Mouse (Mus musculus): ENCODE results near the gene St6gal1. TPM values are rescaled to one million over a fixed set of nuclear protein-coding genes. Genes with fewer than 3 reads are reported as not detected.
"Not testable (repeated sequence)": the region's sequence is repeated elsewhere in the genome, so short reads cannot be mapped to it uniquely, and the experiment has no call there.

St6gal1 gene
- 10 to 100 TPM; 16.2 to 17.6 TPM for total RNA-seq (2021)
- long read RNA-seq, experiment 1, full-length matches to known transcripts = 9 of 16 reads
- long read RNA-seq, experiment 1, partial matches to known transcripts = 5 of 16 reads
- long read RNA-seq, experiment 1, other reads (novel, unspliced or antisense) = 2 of 16 reads
- long read RNA-seq, experiment 2, full-length matches to known transcripts = 7 of 9 reads
- long read RNA-seq, experiment 2, partial matches to known transcripts = 1 of 9 reads
- long read RNA-seq, experiment 2, other reads (novel, unspliced or antisense) = 1 of 9 reads

DNA sequence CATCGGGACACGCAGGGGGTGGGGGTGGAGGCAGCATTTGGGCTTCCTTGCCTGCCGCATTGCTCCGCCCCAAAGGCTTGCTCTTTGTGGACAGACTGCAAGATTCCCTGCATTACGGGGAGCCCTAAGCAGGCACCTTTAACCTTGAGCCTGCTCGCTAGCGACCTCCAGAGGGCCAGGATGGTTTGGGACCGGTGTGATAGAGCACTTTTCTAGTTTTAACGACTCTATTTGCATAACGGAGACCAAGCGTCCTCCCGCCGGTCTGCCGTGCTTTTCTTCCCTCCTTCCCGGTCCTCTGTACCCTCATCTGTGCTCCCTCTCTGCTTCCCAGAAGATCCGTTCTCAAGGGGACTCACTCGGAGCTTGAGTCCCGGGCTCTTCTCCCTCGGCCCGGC is at the start of gene St6gal1:
Gene St6gal1 (plus strand): TSS at position 70 of the 398 bp plus-strand sequence.
- DNase-seq (ENCODE audit: low spot score in 2 of 2) = peak; percentile 70 to 73

DNA sequence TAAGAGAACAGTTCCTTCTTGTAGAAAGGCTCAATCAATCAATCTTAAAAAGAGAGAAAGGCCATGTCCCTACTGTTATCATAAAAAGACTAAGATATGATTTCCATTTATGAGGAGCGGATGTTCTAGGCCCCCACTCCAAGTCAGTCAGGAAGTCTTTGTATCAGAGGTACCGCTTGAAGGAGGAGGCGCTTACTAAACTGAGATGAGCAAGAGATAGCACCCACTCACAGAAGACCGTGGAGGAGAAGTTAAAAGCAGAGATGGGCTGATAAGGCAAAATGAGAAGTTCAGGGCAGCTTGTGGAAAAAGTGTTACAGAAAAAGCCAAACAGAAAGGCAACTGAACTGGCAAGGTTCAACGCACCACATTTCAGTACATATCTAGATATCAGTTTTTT is 49.7 kb upstream of the St6gal1 start:
- no peak for DNase-seq (ENCODE audit: low spot score in 2 of 2)

DNA sequence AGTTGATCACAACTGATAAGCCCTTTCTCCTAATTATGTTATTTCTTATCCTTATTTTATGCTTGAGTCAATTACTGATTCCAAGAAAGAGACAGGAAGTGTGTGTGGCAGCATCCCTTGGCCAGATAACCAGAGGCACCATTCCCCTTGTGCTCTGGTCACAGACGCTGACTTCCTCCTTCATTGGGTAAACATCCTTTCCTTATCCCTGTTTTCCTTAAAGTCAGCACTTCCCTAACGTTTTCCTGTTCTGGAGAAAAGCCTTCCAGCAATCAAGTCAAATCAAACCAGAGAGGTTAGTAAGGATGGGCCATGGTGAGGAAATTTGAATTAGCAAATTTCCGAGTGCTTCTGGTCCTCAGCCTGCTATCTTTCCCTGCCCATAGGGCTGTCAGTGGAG is 48.6 kb upstream of the St6gal1 start:
- no peak for DNase-seq (ENCODE audit: low spot score in 2 of 2)

DNA sequence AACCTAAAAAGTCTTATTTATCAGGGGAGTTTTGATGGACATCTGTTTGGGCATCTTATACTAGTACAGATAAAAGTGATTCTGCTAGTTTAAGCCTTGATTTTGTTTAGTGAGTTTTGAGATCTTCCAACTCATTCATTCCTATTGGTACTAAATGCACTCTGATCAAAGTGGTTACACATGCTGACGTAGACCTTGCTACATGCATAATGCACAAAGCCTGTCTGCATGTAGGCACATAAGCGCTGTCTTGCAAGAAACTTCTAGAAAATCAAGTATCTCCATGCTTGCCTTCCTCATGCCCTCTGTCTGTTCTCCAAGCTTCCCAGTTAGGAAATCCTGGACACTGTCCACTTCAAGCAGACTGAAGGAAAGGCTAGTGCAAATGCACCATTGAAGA is 46.7 kb upstream of the St6gal1 start:
- DNase-seq (ENCODE audit: low spot score in 2 of 2) = no peak

DNA sequence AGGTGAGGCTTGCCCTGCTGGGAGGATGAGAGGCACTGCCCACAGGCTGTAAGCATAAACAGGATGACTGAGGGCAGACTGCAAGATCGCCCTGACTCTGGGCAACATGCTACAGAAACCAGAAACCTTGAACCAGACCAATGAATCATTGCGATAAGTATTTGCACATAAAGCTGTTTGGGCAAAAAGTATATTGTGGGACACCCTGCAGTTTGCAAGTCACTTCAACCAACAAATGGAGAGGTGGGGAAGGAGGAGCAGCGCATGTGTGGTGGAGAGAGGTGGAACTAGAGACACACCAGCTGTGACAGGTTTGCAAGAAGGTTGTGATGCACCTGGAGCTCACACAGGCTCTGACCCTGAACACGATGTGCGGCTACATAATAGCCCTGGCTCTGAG is 45.7 kb upstream of the St6gal1 start:
- DNase-seq (ENCODE audit: low spot score in 2 of 2) = no peak

DNA sequence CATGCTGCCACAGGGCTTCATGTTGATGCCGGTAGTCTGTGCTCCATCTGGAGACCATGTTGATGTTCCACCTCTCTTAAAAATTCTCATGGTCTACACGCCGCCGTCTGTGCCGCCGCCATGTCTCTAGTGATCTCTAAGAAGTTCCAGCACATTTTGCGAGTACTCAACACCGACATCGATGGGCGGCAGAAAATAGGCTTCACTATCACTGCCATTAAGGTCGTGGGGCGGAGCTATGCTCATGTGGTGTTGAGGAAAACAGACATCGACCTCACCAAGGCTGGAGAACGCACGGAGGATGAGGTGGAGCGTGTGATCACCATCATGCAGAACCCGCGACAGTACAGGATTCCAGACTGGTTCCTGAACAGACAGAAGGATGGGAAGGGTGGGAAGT is 45.1 kb upstream of the St6gal1 start:
- not testable (repeated sequence) for DNase-seq (ENCODE audit: low spot score in 2 of 2)

DNA sequence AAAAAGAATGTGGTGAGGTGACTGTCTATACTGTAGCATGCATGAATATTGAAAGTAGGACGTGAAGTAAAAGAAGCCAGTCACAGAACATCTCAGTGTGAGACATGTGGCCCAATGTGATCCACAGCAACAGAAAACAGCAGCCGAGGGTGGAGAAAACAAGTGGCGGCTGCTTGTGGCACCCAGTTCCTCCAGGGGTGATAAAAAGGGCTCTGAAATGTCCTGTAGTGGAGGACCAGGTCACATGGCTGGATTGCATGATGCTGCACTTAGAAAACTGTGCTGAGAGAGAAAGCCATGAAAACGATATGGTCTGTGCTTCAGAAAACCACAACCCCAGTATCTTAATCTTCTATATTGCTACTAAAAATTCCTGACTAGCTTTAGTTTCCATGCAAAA is 43.5 kb upstream of the St6gal1 start:
- no peak for DNase-seq (ENCODE audit: low spot score in 2 of 2)

DNA sequence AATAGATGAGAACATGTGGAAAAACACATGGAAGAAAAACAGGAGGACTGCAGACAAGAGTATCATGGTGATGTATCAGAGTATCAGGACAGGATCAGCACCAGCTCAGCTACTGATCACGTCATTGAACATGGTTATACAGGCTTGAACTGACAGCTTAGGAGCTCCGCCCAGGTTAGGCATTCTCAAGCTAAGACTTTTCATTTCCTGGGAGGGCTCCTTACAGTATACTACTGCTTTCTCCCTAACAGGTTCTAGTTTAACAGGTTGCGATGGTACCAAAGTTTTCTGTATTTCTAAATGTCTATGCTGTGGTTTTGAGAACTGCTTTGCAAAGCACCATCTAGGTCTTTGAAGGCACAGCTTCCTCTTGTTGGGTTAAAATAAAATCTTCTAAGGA is 43.1 kb upstream of the St6gal1 start:
- no peak for DNase-seq (ENCODE audit: low spot score in 2 of 2)

DNA sequence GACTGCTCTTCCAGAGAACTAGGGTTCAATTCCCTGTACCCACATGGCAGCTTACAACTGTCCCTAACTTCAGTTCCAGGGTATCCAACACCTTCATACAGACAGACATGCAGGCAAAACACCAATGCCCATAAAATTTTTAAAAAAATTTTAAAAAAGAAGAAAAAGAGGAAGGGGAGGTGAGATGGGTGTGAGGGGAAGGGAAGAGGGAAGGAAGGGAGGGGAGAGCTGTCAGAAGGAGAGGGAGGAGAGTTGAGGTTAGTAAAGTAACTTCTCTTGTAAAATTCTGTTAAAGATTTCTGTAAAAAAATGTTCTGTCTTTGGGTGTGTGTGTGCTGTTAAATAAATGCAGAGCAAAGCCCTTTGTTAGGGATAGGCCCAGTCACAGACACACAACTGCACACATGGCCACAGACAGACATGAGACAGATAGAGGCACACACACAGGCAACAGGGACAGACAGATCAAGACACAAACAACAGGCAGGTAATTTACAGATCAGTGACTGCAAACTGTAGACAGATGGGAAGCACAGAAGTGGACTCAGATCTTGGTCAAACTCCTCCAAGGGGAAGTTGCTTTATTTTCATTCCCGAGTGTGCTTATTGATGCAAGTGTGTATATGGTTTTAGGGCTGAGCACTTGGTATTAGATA is 42.5 kb upstream of the St6gal1 start:
- no peak for DNase-seq (ENCODE audit: low spot score in 2 of 2)

DNA sequence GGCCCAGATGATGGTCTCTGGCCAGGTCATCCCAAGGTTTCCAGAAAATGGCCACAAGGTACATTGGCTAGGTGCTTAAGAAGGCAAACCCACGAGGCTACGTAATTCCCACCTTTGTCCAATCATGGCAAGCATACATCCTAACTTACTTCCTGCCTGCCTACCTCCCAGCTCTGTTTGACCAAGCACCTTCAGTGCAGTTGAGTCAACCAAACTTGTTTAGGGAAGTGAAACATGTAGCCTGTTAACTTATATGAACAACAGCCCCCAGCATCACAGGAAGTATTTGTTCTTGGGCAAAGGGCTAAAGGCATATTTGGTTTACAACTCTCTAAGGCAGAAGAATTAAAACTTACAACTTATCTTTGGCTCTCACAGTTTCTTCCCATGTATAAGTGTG is 38.7 kb upstream of the St6gal1 start:
- no peak for DNase-seq (ENCODE audit: low spot score in 2 of 2)

DNA sequence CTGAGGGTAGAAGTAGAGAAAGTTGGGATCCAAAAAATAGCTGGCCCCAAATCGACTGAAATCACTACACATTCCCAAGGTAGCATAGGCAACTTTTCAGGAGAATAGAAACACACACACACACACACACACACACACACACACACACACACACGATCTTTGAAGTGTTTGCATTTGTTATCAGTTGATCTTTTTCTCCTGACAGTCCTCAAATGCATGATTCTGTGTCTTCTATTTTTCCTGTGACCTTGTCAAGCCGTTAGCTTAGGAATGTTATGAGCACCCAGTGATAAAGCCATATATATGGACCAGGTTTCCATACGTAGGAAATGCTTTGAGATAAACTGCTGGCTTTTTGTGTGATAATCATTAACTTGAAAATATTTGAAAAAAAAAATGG is 38.1 kb upstream of the St6gal1 start:
- no peak for DNase-seq (ENCODE audit: low spot score in 2 of 2)

DNA sequence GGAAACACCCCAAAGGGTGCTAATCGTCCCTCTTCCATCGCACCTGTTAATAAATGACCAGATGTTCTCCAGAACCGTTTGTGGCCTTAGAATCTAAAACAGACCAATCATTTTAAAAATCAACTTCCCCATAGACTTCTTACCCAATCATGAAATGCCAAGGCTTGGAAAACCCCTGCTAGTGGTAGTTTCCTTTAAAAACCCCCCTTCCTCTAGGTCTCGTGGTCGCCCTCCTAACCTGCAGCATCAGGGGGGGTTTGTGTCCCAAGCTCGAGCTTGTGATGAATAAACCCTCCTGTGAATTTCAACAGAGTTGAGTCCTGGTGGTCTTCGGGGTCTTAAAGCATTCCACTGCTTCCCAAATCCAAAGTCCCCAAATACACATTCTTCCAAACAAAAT is 36.6 kb upstream of the St6gal1 start:
- DNase-seq (ENCODE audit: low spot score in 2 of 2) = no peak

DNA sequence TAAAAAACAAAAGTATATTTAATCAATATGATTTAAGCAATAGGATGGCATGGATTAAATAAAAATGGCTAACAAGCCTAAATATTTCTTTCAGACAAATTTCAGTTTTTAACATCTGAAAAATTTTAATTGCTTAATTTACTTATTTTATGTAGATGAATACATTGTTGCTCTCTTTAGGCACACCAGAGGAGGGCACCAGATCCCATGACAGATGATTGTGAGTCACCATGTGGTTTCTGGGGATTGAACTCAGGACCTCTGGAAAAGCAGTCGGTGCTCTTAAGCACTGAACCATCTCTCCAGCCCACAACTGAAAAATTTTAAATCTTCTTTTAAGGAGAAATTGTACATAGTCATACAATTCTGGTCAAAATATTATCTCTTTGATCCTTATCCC is 34.9 kb upstream of the St6gal1 start:
- no peak for DNase-seq (ENCODE audit: low spot score in 2 of 2)

DNA sequence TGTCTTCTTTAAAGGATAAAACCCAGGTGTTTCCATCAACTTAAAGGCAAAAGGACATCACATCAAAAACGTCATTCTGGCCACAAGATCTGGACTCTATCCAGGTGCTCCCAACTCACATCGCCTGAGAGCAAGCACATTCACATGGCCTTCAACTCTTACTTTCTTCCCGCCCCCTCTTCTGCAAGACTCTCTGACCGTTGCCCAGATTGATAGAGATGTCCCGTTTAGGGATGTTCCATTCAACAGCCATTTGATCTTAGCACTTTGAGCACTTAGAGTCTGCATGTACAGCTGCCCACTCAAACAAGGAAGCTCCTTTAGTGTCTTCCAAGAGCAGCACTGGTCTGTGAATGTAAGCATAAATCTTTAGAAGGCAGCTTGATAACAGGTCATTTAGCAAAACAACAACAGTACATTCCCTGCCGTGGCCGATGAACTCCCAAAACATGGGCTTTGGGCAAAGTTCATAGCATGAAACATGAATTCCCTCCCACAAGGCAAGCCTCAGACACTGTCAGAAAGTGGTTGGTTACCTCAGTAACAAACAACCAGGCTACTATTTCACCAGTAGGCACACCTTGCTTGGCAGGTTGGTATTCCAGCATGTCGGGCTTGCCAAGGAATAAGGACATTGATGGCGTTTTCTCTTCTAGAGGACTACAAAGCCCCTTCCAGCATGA is 32.8 kb upstream of the St6gal1 start:
- no peak for DNase-seq (ENCODE audit: low spot score in 2 of 2)

DNA sequence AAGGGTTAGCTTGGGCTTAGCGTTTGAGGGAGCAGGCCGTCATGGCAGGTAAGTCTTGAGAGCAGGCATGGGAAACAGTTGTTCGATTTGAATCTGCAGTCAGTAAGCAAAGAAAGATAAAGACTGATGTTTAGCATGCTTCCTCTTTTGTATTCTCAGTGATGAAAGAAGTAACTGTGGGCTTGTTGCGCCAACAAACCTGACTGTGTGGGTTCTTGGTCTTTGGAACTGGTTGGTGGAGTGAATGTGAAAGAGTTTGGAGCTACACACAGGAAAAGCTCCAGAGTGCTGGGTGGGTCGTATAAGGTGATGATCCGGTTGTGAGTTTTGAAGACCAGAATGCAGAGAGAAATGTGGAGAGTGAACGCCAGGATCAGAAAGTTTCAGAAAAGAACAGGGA is 28.9 kb upstream of the St6gal1 start:
- DNase-seq (ENCODE audit: low spot score in 2 of 2) = no peak

DNA sequence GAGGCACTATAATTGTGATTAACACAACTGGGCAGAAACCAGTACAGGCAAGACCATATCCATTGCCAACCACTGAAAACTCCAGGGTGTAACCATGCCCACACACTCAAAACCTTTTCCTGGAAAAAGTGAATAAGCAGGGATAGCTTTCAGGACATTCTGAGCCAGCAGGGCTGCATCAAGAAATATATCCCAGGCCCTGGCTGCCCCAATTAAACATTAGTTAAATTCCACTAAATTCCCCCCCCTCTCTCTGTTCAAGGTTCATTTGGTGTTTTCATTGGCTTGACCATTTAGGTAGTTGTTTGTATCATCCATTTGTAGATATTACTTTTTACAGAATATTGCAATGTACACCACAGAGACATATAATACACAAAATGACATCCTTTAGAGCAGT is 28.2 kb upstream of the St6gal1 start:
- no peak for DNase-seq (ENCODE audit: low spot score in 2 of 2)

DNA sequence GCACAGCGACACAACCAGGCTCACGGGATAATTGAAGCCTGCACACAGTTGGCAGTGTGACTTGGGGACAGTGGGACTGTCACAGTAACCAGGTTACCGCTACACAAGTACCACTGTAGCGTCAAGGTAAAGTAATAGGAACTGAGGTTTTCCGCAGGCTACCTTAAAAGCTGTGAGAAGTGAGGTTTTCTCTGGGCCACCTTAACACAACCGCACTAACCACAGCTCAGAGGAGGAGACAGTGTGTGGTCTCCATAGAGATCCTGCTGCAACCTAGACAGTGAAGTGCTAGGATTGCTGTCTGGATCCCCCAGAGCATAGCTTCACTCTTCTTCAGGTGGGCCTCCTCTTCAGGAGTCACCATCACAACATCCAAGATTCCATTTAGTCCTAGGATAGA is 27.7 kb upstream of the St6gal1 start:
- no peak for DNase-seq (ENCODE audit: low spot score in 2 of 2)

DNA sequence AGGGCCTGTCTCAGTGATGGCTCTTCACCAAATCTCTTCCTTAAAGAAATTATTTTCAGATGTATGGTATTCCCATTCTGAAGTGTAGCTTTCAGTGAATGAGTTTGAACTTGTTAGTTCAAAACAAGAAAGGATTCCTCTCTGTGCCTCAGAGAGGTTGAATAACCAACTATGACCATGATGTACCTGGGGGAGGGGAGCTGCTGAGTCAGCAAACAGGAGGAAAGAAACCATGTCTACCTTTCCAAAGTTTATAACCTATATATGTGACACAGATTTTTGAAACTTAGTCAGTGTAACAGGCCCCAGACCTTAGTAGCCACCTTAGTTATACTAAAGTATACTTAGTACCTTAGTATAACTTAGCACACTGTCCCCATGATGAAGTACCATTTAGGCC is 23.0 kb upstream of the St6gal1 start:
- no peak for DNase-seq (ENCODE audit: low spot score in 2 of 2)

DNA sequence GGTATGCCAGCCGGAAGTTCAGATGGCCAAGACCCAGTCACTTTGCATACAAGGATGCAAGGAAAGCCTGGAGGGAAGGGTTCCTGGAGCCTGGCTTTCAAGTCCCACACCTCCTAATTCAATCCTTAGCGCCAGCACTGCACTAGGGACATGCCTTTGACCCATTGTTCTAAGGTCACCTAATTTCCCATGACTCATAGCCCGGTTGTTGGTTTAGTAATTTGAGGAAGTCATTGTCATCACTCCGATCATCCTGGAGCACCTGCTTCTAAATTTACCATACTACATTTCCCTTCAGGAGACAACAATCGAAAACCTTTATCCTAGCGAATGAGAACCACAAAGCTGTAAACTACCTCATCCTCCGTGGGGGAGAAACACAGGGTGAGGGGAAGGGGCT is 10.2 kb upstream of the St6gal1 start:
- no peak for DNase-seq (ENCODE audit: low spot score in 2 of 2)

DNA sequence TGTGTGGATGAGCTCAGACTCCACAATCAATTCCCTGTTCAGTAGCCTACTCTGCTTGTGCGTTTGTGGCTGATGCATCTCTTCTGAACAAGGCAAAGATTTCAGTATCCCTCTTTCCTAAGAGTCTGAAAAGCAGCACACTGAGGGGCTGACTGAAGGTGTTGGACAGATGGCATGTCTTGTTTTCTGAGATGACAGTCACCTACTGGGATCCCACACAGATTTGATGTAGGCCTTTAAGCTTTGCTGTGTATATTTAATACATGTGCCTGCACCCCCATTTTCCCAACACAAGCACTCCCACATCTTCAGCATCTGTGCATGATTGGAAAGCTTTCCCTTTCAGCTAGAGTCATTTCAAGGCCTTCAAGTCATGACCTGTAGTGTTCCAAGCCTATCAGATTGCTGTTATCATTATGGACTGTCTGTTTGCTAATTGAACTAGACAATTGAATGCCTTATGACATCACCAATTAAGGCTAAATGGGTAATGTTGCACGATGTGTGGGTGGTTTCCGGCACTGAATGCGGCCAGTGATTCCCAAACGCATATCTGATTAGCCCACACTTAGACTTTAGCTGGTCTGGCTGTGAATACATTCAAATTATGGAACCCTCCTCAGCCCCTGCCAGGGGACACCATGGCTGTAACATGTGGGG is 9.2 kb upstream of the St6gal1 start:
- DNase-seq (ENCODE audit: low spot score in 2 of 2) = peak in 1 of 2 experiments; percentile 13

DNA sequence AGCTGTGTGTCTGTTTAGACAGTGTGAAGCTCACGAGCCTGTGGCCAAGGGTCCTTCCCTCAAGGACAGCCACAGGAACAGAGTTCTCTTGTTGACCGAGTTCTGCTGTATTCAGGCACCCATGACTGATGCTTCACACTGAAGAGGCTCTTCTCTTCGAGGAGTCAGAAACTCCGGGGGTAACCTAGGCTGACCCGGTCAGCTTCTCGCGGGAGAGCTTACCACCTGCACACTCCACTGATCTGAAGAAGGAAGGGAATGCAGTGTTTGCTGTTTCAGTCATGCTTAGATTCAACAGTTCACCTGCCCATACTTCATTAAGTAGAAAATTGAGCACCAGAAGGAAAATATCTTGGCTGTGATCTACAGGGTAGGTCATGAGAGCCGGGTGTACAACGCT is 8.2 kb upstream of the St6gal1 start:
- DNase-seq (ENCODE audit: low spot score in 2 of 2) = no peak

DNA sequence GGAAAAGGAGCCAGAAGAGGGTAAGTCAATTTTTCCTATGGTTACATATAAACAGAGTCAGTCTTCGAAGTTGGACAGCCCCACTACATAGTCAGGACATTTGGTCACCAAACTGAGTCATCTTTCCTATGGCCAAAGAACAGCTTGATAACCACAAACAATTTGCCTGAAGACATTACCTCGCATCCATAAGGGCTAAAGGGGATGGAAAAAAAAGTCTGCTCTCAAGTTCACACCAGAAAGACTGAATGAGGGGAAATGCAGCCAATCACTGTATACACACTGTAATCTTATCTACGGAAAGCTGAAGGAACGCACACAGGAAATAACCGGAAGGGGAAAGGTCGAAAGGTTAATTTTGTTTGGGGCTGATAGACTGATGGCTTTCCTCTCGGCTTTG is 6.2 kb upstream of the St6gal1 start:
- no peak for DNase-seq (ENCODE audit: low spot score in 2 of 2)
